Mouse (Mus musculus) myocyte (in vitro differentiated cells): ENCODE results near the gene Gm5426.

Source experiments
- CEBPB ChIP-seq: IDR thresholded peaks from 2 replicates; pipeline ENCODE4 v1.6.1; 2011; ENCODE audit warnings: mild to moderate bottlenecking, moderate library complexity; ENCODE audit not compliant: poor library complexity, insufficient read depth, severe bottlenecking
- E2F4 ChIP-seq: IDR thresholded peaks from one replicate; pipeline ENCODE4 v1.6.1; 2011; ENCODE audit warnings: mild to moderate bottlenecking, control low read depth, moderate library complexity; ENCODE audit not compliant: insufficient read depth
- MAX ChIP-seq: IDR thresholded peaks from one replicate; pipeline ENCODE4 v1.6.1; 2011; ENCODE audit warnings: low read depth, mild to moderate bottlenecking, control low read depth
- MYOD1 ChIP-seq, 3 experiments: IDR thresholded peaks; one replicate each; pipeline ENCODE4 v1.6.1; 2011; ENCODE audit warnings: control low read depth in 2 of 3, low read depth in 2 of 3, mild to moderate bottlenecking in 2 of 3, moderate library complexity in 1 of 3; ENCODE audit not compliant: insufficient read length in 2 of 3, control insufficient read depth in 1 of 3
- MYOG ChIP-seq, 3 experiments: IDR thresholded peaks; one replicate each; pipeline ENCODE4 v1.6.1; 2011; ENCODE audit warnings: control low read depth in 2 of 3, low read depth in 2 of 3, mild to moderate bottlenecking in 2 of 3; ENCODE audit not compliant: insufficient read length in 2 of 3, control insufficient read depth in 1 of 3, insufficient read depth in 1 of 3
- POLR2A ChIP-seq: IDR thresholded peaks from one replicate; pipeline ENCODE4 v1.6.1; 2011; ENCODE audit warnings: low read depth, mild to moderate bottlenecking, control low read depth, moderate library complexity; ENCODE audit not compliant: insufficient read length
- POLR2AphosphoS2 ChIP-seq: IDR thresholded peaks from one replicate; pipeline ENCODE4 v1.6.1; 2011; ENCODE audit warnings: low read depth, control low read depth; ENCODE audit not compliant: insufficient read length
- REST ChIP-seq: IDR thresholded peaks from one replicate; pipeline ENCODE4 v1.6.1; 2011; ENCODE audit warnings: mild to moderate bottlenecking, control low read depth, moderate library complexity; ENCODE audit not compliant: insufficient read depth, insufficient read length
- SRF ChIP-seq: IDR thresholded peaks from one replicate; pipeline ENCODE4 v1.6.1; 2011; ENCODE audit warnings: low read depth; ENCODE audit not compliant: control insufficient read depth, insufficient read length
- TCF12 ChIP-seq: IDR thresholded peaks from one replicate; pipeline ENCODE4 v1.6.1; 2011; ENCODE audit warnings: mild to moderate bottlenecking, control low read depth; ENCODE audit not compliant: poor library complexity, insufficient read depth, severe bottlenecking

DNA sequence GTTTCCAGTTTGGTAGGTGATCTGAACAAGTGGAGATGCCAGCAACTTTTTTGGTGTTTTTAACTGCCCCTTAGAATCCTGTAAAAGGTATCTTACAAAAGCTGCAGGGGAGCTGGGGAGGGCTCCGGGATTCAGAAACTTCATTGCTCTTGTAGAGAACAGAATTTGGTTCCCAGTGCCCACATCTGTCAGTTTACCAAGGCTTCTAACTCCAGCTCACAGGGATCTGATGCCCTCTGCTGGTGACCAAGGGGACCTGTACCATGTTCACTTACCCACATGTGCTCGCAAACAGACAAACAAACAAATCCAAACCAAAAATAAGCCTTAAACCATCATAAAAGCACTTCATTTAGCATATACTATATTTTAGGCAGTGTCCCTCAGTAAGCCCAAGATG, 31.3 kb upstream of the Gm5426 start:
- TF ChIP-seq MYOD1 (IDR thresholded peaks at IDR 0.05; ENCODE audit: control insufficient read depth in 1 of 3, insufficient read length in 2 of 3, low read depth in 2 of 3) (no peak), TCF12 (no peak), CEBPB (no peak), POLR2A (no peak), SRF (no peak), REST (no peak), E2F4 (no peak), MAX (no peak), POLR2AphosphoS2 (no peak), MYOG (IDR thresholded peaks at IDR 0.05; ENCODE audit: control insufficient read depth in 1 of 3, insufficient read depth in 1 of 3, insufficient read length in 2 of 3, low read depth in 2 of 3) (no peak)
